Mouse (Mus musculus): ENCODE measurements around the gene 1110065P20Rik. TPM values are rescaled to one million over a fixed set of nuclear protein-coding genes. Genes with fewer than 3 reads are reported as not detected.

1110065P20Rik gene
- polyA plus RNA-seq, 1 experiment = 19.3 TPM

GRCm38 (mm10) chr4:124847573-124847972, 3.4 kb downstream of the 1110065P20Rik start:
- peaks cover 57% of the 10 kb centered on the region for H3K36me3 ChIP-seq (replicated peaks; ENCODE audit: low read length)
- H3K9me3 ChIP-seq = no peaks in the 10 kb centered on the region
- TF ChIP-seq GATA1 (IDR thresholded peaks at IDR 0.05; ENCODE audit: borderline replicate concordance, low read length) (peak; percentile 3; the same call in 1 of the 3 replicates), FLI1 (IDR thresholded peaks at IDR 0.05; ENCODE audit: low read length) (no peak)
- no peaks in the 10 kb centered on the region for H3K27me3 ChIP-seq (replicated peaks)
- H3K4me3 ChIP-seq (replicated peaks) = peak overlapping the region; percentile 56
- peaks cover 64% of the 10 kb centered on the region for H3K4me1 ChIP-seq

GRCm38 (mm10) chr4:124843493-124843892, 7.5 kb downstream of the 1110065P20Rik start:
- TF ChIP-seq FLI1 (IDR thresholded peaks at IDR 0.05; ENCODE audit: low read length) = no peak
- no peak for TF ChIP-seq GATA1 (IDR thresholded peaks at IDR 0.05; ENCODE audit: borderline replicate concordance, low read length)
- Histone ChIP-seq H3K4me1 (peaks cover 40% of the 10 kb centered on the region), H3K27me3 (replicated peaks) (no peaks in the 10 kb centered on the region), H3K9me3 (peaks cover 5% of the 10 kb centered on the region; the same call in 1 of the 2 replicates), H3K36me3 (replicated peaks; ENCODE audit: low read length) (peaks cover 89% of the 10 kb centered on the region), H3K4me3 (replicated peaks) (peak overlapping the region; percentile 1)

GRCm38 (mm10) chr4:124840998-124841397, 10.0 kb downstream of the 1110065P20Rik start:
- Histone ChIP-seq H3K27me3 (replicated peaks) (no peaks in the 10 kb centered on the region), H3K4me3 (replicated peaks) (no peak overlapping the region), H3K4me1 (peaks cover 17% of the 10 kb centered on the region), H3K36me3 (replicated peaks; ENCODE audit: low read length) (peaks cover 98% of the 10 kb centered on the region), H3K9me3 (peaks cover 5% of the 10 kb centered on the region; the same call in 1 of the 2 replicates)
- no peak for TF ChIP-seq GATA1 (IDR thresholded peaks at IDR 0.05; ENCODE audit: borderline replicate concordance, low read length)
- TF ChIP-seq FLI1 (IDR thresholded peaks at IDR 0.05; ENCODE audit: low read length) = no peak

- peaks cover 3% of the 10 kb centered on the region; the same call in 1 of the 2 replicates for H3K4me1 ChIP-seq
- no peak overlapping the region for H3K4me3 ChIP-seq (replicated peaks)
- H3K9me3 ChIP-seq = peaks cover 5% of the 10 kb centered on the region; the same call in 1 of the 2 replicates
- H3K27me3 ChIP-seq (replicated peaks) = no peaks in the 10 kb centered on the region
- TF ChIP-seq FLI1 (IDR thresholded peaks at IDR 0.05; ENCODE audit: low read length) (no peak), GATA1 (IDR thresholded peaks at IDR 0.05; ENCODE audit: borderline replicate concordance, low read length) (no peak)
- H3K36me3 ChIP-seq (replicated peaks; ENCODE audit: low read length) = peaks cover 97% of the 10 kb centered on the region
Observed at GRCm38 (mm10) chr4:124838035-124838700, 12.8 kb downstream of the 1110065P20Rik start.

- Histone ChIP-seq H3K9me3 (no peaks in the 10 kb centered on the region), H3K4me1 (0 out of 2 replicates have a peak, but pooled peaks cover 3% of the 10 kb centered on the region), H3K4me3 (replicated peaks) (no peak overlapping the region), H3K36me3 (replicated peaks; ENCODE audit: low read length) (peaks cover 96% of the 10 kb centered on the region), H3K27me3 (replicated peaks) (no peaks in the 10 kb centered on the region)
- TF ChIP-seq FLI1 (IDR thresholded peaks at IDR 0.05; ENCODE audit: low read length) (no peak), GATA1 (IDR thresholded peaks at IDR 0.05; ENCODE audit: borderline replicate concordance, low read length) (no peak)
Observed at GRCm38 (mm10) chr4:124832796-124833195, 18.2 kb downstream of the 1110065P20Rik start.

- Histone ChIP-seq H3K27me3 (replicated peaks) (no peaks in the 10 kb centered on the region), H3K4me3 (replicated peaks) (no peak overlapping the region), H3K36me3 (replicated peaks; ENCODE audit: low read length) (peaks cover 96% of the 10 kb centered on the region), H3K4me1 (0 out of 2 replicates have a peak, but pooled peaks cover 3% of the 10 kb centered on the region), H3K9me3 (no peaks in the 10 kb centered on the region)
- TF ChIP-seq GATA1 (IDR thresholded peaks at IDR 0.05; ENCODE audit: borderline replicate concordance, low read length) (no peak), FLI1 (IDR thresholded peaks at IDR 0.05; ENCODE audit: low read length) (no peak)
Observed at GRCm38 (mm10) chr4:124829671-124830070, 21.3 kb downstream of the 1110065P20Rik start.

GRCm38 (mm10) chr4:124825371-124825965, 25.5 kb downstream of the 1110065P20Rik start:
- no peak for TF ChIP-seq GATA1 (IDR thresholded peaks at IDR 0.05; ENCODE audit: borderline replicate concordance, low read length)
- TF ChIP-seq FLI1 (IDR thresholded peaks at IDR 0.05; ENCODE audit: low read length) = no peak
- Histone ChIP-seq H3K9me3 (no peaks in the 10 kb centered on the region), H3K36me3 (replicated peaks; ENCODE audit: low read length) (peaks cover 98% of the 10 kb centered on the region), H3K4me3 (replicated peaks) (no peak overlapping the region), H3K27me3 (replicated peaks) (no peaks in the 10 kb centered on the region), H3K4me1 (no peaks in the 10 kb centered on the region)

GRCm38 (mm10) chr4:124824967-124825366, 26.0 kb downstream of the 1110065P20Rik start:
- Histone ChIP-seq H3K36me3 (replicated peaks; ENCODE audit: low read length) (peaks cover 98% of the 10 kb centered on the region), H3K27me3 (replicated peaks) (no peaks in the 10 kb centered on the region)
- TF ChIP-seq FLI1 (IDR thresholded peaks at IDR 0.05; ENCODE audit: low read length) (no peak), GATA1 (IDR thresholded peaks at IDR 0.05; ENCODE audit: borderline replicate concordance, low read length) (no peak)

GRCm38 (mm10) chr4:124818832-124819231, 32.2 kb downstream of the 1110065P20Rik start:
- peaks cover 92% of the 10 kb centered on the region for H3K36me3 ChIP-seq (replicated peaks; ENCODE audit: low read length)
- TF ChIP-seq GATA1 (IDR thresholded peaks at IDR 0.05; ENCODE audit: borderline replicate concordance, low read length) = no peak
- TF ChIP-seq FLI1 (IDR thresholded peaks at IDR 0.05; ENCODE audit: low read length) = no peak
- peaks cover 41% of the 10 kb centered on the region for H3K4me1 ChIP-seq
- H3K27me3 ChIP-seq (replicated peaks) = no peaks in the 10 kb centered on the region
- no peaks in the 10 kb centered on the region for H3K9me3 ChIP-seq
- H3K4me3 ChIP-seq (replicated peaks) = no peak overlapping the region

More at GRCm38 (mm10) chr4:124824967-124825366, 26.0 kb downstream of the 1110065P20Rik start:
- Histone ChIP-seq H3K9me3 (no peaks in the 10 kb centered on the region), H3K4me1 (peaks cover 3% of the 10 kb centered on the region; the same call in 1 of the 2 replicates), H3K4me3 (replicated peaks) (no peak overlapping the region)

GRCm38 (mm10) chr4:124817803-124818202, 33.2 kb downstream of the 1110065P20Rik start:
- H3K4me3 ChIP-seq (replicated peaks) = peak overlapping the region; percentile 70
- TF ChIP-seq FLI1 (IDR thresholded peaks at IDR 0.05; ENCODE audit: low read length) = no peak
- TF ChIP-seq GATA1 (IDR thresholded peaks at IDR 0.05; ENCODE audit: borderline replicate concordance, low read length) = no peak
- peaks cover 92% of the 10 kb centered on the region for H3K36me3 ChIP-seq (replicated peaks; ENCODE audit: low read length)

More at GRCm38 (mm10) chr4:124817803-124818202, 33.2 kb downstream of the 1110065P20Rik start:
- Histone ChIP-seq H3K27me3 (replicated peaks) (no peaks in the 10 kb centered on the region), H3K9me3 (no peaks in the 10 kb centered on the region), H3K4me1 (peaks cover 50% of the 10 kb centered on the region)
